Mouse (Mus musculus) erythroblast, adult 5-6 weeks (primary cell): ENCODE measurements around the gene 4930432M17Rik. TPM values are rescaled to one million over a fixed set of nuclear protein-coding genes. Genes with fewer than 3 reads are reported as not detected.

ENCODE experiments used
- ATAC-seq: replicated peaks from 2 replicates; pipeline ENCODE4 v1.8.0; 2016; ENCODE audit warnings: moderate number of reproducible peaks, mild to moderate bottlenecking, moderate TSS enrichment, inconsistent platforms; ENCODE audit not compliant: poor library complexity, low FRiP score, severe bottlenecking
- total RNA-seq, 2 experiments: library from RNA; stranded (forward) in 1 of 2; stranded (reverse) in 1 of 2; fragments of 150-400 nt in 1 of 2; fragments of 200-764, 138-1000 nt in 1 of 2; gene quantifications; 2 replicates each; pipeline versions ENCODE4 v1.2.3 to v1.2.4; 2015 to 2017; ENCODE audit warnings: low replicate concordance in 2 of 2

The 4930432M17Rik gene
- total RNA-seq, 2 experiments from 2014 or later: not detected

DNA sequence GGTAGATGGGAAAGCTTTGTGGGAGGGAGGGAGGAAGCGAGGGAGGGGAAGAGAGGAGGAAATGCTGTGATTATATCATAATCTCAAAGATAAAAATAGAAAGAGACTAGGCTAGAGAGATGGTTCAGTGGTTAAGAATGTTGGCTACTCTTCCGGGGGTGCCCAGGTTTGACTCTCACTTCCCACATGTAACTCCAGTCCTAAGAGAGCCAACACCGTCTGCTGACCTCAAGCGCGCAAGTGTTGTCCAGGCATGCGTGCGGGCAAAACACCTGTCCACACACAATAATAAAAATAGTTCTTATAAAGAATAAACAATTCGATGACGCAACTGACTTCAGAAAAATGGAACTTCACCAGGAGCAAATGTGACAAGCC lies 7.1 kb upstream of the 4930432M17Rik start:
- no peak for ATAC-seq

DNA sequence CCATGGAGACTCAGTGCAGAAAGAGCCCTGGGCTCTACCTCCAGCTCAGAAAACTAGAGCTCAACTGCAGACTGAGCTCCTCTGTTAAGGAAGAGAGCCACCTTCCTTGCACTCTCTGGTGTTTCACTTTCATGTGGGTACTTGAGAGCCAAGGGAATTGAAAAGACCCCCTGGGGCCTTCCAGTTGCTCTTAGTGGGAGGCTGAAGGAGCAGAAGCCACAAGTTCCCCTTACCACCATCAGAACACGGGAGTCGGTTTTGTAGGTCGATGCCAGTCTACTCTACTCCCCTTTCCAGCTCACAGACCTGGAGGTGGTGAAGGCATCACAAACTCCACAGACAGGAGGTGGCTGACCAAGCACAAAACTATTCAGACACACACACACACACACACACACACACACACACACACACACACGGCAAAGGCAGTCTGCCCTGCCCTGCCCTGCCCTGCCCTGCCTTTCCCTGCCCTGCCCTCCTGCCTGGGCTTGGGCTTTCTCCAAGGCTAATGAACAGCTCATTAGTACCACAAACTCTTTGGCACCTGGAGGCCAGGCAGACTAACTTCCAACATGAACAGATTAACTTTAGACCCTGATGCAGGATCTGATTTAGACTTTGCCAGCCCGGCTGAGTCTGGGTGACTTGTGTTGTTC lies 1.7 kb downstream of the 4930432M17Rik start:
- no peak for ATAC-seq

DNA sequence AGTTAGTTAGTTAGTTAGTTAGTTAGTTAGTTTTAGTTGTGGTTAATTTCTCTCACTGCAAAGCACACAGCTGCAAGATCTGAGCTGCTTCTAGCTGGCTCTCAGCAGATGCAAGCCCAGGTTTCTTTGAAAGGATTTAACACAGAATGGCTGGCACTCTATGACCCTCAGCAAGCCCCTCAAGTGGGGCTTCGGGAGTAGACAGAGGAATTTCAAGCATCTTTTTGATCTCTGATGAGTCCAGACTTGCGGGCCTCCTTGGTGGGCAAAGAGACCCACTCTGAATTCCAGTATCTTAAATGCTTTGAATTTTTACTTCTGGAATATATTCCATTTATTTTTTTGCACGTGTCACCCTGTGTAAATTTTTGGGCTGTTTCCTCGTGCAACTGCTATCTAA lies 8.4 kb downstream of the 4930432M17Rik start:
- no peak for ATAC-seq

DNA sequence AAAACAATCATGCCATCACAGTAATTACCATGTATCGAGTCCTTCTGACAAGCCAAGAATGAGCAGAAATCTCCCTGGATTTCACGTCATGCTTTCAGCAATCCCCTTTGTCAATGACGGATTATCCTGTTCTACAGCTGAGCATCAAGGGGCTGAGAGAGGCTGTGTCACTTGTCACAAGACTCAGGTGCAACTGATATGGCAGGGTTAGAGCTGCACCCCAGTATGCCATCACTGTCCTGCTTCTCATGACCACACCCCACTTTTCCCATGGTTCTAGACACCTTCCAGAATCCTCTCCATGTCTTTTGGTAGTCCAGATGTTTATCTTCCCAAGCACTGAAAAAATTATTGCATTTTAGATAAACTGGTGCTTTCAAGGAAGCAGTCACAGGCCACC lies 8.9 kb downstream of the 4930432M17Rik start:
- ATAC-seq: no peak

DNA sequence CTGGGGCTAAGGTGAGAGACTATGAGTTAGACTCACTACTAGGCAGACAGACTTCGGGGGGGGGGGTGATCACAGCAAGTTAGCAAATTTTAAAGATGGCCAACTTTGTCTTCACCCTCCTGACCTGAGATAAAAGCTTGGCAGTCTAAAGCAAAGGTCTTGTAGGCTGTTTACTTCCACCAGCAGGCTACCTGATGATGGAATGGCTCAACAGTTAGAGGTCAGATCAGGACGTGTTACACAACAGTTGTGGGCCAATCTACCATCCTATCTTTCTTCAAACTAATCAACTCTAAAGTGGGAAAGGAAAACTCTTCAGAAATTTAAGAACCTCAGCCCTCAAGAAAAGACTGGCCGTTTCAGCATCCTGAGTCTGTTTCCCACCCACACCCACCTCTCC lies 9.6 kb downstream of the 4930432M17Rik start:
- ATAC-seq: no peak

DNA sequence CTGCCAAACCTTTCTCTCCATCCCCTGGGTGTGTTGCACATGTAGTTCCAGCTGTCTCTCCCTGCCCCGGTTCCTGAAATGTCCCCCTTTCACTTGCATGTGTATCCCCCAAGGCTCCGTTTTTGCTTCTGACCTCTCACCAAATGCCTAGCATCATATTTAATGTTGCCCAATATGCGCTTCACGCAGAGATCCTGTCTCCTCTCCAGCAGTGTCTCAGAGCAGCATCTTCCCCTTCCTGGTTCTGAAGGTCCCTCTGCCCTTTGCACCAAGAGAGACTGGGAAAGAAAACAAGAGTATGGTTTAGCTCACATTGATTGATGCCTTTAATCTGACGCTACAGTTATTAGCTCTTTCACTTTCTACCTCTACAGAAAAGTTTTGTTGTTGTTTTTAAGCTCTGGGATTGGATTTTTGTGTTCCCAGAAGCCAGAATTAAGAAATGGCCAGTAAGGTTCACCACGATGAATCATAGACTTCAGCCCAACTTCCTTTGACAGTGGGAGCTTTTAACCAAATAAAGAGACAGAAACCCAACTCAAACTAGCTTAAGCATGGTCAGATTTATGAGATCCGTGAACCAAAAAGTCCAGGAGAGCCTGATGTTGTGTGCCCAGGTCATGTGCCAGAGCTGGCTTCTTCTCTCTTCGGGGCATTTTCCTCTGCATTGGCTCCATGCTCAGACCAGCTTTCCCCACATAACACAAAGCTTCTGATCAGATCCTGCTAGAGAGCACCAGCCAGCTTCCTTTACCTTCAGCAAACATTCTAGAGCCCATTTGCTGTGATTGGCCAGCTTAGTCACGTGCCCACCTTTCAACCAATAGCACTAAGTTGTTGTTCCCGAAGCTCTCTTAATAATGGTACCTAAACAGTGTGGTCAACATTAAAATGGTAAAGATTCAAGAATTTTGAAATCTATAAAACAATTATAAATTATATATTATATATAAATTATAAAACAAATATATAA lies 12.2 kb downstream of the 4930432M17Rik start:
- no peak for ATAC-seq

DNA sequence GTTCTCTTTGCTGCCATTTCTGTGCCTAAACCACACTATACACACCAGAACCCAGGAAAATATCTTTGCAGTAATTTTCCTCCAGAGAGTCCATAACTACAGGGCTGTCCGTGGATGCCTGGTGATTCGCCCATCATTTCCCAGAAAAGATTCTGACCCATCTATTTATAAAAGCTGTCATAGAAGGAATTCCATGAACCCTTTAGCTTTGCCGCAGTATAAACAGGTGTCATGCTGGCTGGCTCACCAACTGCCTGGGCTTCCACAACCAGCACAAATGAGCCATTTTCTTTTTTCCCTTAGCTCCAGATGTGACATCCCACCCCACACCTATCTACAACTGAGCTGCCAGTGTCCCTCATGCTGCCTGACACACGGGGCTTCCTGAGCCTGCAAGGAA lies 14.0 kb downstream of the 4930432M17Rik start:
- no peak for ATAC-seq

DNA sequence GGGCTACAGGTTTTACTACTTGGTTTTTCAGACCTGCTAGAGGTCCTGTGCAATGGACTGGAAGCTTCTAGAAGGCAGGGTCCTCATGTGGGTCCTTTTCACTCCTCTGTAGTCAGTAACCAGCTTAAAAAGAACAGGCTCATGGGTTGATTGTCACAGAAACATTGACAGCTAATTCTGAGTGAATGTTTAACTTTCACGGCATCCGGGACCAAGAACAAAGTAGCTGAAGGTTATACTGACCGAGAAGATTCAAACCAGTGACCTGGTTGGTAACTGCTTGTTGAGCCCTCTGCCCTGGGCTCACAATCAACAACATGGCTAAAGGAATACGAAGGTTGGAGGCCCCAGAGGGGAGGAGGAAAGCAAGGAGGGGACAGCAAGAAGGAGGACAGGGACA lies 14.4 kb downstream of the 4930432M17Rik start:
- no peak for ATAC-seq

DNA sequence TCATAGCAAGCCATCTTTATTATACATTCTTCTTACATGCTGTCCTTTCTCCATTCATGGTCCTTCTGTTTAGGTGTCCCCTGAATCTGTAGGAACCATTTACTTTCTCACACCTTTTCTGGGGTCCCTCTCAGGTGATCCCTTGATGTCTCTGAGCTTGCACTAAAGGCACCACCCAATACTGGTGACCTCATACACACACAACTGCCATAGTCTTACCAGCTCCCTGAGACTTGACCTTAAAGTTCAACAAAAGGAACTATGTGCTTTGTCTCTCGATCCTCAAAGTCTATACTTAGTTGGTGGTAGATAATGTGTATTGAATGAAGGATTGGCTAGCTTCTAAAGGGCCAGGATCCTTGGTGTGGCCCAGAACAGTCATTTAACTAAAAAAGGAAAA lies 15.4 kb downstream of the 4930432M17Rik start:
- no peak for ATAC-seq

DNA sequence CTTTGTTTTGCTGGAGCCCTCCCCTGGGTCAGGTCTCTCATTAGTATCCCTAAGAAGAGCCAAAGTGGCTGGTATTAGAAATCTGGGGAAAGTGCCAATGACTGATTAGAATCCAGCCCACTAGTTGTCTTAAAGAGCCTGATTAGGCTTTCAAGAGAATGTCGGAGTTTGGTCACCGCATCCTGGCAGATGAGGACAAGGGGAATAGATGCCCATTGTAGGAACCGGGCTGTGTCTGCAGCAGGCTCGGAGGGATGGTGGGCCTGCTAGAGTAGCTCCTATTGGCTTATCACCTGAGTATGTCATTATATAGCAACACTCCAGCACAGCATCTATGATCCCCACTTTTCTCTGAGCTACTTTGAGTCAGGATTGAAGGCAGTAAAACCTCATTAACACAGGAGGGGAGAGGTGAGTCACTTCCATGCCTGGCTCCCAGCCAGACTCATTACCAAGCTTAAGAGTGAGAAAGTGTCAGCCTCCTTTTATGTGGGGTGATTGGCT lies 15.9 kb downstream of the 4930432M17Rik start:
- ATAC-seq: no peak

DNA sequence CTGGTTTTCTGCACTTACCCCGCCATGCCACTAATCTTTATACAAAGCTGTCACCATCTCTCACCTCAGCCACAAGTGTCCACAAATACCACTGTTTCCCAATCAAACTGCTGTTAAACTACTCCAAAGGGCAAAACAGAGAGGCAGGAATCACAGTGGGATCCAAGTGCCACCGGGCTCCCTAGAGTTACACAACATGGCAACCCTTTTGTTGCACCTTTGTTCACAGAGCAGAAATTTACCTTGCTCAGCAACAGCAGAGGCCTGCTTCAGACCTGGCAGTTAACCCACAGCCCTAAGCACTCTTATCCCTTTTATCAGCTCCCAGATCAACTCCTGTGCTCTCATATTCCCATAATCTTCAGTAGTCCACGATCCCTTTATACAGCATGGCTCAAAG lies 17.2 kb downstream of the 4930432M17Rik start:
- ATAC-seq: no peak

DNA sequence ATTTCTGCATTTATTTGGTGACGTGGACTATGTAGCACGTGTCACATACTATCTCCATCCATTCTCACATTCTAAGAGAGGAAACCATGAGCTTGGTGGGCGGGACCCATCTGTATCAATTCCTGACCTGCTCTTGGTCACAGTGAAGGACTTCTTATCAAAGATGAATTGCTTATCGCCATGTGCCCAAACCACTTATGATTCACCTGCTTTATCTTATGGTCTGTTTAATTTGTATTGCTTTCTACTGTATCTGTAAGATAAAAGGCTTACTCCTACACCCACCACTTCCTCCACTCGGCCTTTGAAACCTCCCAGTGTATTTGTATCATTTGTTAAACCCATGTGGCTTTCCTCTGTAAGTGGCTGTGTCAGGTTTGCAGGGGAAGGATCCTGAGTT lies 18.5 kb downstream of the 4930432M17Rik start:
- no peak for ATAC-seq

DNA sequence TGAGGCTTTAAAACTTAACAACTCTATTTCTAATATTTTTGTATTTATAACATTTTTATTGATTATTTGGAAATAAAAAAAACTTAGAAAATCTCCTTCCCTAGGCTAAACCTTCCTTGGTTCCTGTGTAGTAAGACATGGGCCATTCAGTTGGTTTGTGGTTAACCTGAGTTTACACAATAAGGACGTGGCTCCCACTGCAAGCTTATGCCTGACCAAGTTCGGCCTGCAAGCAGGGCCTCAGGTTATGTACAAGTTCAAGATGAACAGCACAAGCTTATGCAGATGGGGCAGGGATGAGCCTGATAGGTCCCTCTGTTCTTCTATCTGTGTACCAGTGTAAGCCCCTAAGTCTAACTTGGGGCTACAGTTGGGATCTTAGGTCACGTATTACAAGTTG lies 19.1 kb downstream of the 4930432M17Rik start:
- ATAC-seq: no peak

DNA sequence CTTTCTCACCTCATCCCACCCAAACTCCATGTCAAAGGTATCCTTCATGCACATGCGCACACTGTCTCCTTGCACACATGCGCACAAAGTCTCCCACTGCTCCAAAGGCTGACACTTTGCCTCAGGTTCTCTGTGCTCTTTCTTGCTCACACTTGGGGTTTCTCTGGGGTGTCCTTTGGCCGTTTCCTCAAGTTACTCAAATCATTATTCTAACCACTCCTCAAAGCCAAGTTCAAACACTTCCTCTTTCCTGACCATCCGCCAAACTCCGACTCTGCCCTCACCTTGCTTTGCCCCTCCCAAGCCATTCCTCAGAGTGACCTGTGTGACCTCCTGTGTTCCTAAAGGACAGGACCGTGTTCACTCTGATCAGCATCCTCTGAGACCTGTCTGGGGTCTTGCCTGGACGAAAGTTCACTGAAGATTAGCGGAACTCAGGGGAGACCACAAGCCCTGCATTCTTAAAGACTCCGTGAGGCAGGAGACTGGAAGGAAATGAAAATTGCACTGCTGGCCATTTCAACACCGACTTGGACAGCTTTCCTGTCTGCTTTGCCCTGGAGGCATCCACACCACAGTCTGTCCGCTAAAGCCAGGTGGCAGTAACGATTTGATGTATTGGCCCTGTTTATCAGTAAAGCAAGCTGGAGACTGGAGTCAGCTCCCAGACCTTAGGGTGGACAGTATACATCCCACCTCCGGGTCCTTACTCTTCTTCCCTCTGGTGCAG lies 22.6 kb downstream of the 4930432M17Rik start:
- no peak for ATAC-seq

DNA sequence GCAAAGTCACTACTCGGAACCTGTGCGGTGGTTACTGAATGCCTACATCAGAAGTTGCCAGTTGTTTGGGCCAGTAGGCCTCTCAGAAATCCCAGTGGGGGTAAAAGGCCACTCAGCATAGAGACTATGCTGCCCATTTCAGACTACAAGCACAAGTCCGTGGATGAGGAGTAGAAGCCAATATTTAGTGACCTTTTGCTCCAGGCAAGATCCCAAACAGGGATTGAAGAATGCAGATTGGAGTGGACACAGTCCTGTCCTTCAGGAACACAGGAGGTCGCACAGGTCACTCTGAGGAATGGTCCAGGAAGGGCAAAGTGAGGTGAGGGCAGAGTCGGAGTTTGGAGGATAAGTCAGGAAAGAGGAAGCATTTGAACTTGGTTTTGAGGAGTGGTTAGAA lies 23.2 kb downstream of the 4930432M17Rik start:
- no peak for ATAC-seq

DNA sequence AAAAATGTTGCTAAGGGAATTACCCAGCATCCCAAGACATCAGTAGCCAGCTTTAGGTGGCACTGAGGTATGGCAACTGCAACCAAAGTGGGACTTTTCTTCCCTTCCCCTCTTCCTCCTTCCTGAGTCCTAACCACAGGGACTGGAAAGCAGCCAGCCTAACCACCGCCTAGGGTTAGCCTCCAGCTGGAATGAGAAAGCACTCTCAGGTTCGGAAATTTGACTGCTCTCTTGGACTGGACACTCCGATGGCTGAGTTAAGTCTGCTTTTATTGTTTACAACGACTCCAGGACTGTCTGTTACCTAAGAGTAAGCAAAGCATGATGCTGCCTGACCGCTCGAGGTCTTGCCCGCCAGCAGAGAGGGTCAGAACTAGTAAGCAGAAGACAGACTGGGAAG lies 26.6 kb downstream of the 4930432M17Rik start:
- no peak for ATAC-seq

DNA sequence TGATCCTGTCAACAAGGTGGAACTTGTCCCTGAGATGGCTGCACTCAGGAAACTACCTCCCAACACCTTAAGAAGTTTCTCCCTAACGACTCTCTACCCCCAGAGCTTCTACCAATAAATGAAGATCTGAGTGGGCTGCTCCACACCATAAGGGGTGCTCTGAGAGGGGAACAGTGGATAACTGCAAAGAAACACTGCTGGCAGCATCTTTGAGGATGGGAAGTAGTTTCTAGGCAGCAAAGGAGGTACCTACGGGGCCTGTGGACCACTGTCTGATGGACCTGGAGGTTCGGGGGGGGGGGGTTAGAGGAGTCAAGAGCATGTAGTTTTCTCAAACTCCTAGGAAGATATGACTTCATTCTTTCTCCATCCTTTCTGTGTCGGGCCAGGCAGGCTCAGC lies 28.8 kb downstream of the 4930432M17Rik start:
- no peak for ATAC-seq

DNA sequence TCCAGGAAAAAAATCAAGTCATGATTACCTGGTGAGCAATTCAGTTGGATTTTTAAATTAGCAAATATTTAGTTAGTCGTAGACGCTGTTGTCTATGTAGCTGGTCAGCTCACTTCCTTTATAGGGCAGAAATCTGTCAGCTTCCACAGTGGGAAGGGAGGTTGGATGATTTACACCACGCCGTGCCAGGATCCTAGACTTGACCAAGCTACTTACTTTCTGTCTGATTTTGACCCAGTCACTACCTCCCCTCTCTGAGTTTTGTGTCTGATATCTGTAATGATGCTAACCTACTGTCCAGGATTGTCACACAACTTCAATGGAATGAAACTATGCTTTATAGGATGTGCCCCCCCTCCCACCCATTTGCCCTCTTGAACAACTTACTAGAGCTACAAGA lies 29.3 kb downstream of the 4930432M17Rik start:
- ATAC-seq: no peak

DNA sequence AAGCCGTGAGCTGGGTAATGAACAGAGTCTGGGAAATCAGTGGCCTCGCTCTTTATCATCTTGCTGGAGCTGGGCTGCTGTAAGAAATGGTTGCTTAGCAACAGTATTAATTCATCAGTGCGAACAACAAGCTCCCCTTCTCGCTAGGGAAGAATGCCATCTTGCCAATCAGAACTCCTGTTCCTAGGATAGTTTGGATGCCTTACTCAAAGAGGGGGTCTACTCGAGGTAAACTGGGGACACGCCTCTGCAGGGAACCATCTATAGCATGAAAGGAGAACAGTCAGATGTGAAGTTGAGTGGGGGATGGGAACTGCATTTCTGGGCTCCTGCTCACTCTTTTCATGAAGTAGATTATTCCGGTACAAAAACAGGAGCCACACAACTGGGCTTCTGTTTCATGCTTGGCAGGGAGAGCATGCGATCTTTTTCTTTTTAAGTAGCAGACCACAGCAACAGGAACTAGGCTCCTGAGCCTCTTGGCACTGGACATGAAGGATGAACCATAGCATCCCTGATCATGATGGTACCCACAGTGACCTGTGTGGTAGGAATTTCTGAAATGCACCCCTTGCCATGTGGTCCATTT lies 29.9 kb downstream of the 4930432M17Rik start:
- no peak for ATAC-seq
